Mouse (Mus musculus): Measurements from ENCODE around the gene Anapc1.
A peak's percentile ranks its signal among the peaks of the same experiment; 100 is the strongest.

Gene Anapc1

GRCm38 (mm10) chr2:128686921-128687557, at the start of gene Anapc1:
TSS of gene Anapc1 (minus strand) at chr2:128687391.
- peak; percentile 88 for DNase-seq

DNA sequence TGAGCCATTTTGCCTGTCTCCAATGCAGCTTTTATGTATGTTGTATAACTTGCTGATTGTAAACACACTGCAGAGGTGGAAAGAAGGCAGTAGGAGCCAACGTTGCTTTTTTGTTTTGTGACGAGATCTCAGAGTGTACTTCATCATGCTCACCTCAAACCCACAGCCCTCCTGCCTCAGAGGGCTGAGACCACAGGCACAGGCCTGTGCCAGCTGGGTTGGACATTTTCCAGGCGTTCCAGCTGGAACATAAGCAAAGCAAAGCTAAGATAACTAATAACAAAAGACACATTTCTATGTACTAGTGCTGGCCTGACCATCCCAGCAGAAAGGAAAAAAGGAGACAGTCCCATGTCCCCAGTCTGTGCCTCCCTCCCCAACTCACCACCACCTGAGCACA, 47.9 kb upstream of the Anapc1 start:
- no peak for DNase-seq

GRCm38 (mm10) chr2:128731951-128732350, 44.8 kb upstream of the Anapc1 start:
- no peak for DNase-seq

DNA sequence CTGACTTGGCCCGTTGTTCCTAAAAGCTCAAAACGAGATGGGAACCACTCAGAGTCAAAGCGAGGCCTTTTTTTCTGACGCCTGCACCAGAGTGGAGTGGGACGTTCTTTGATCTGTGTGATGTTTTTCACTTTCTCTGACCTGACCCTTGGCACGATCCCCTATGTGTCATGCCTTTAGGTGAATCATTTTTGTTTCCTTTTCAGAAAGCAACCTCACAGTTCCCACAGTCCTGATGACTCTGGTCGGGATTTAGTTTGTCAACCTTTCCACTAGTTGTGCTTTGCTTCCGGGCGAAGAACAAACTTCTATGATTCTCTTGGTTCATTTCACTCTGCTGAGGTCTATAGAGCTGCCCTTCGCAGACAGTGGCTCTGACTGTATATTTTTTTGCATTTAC, 44.3 kb upstream of the Anapc1 start:
- no peak for DNase-seq

DNA sequence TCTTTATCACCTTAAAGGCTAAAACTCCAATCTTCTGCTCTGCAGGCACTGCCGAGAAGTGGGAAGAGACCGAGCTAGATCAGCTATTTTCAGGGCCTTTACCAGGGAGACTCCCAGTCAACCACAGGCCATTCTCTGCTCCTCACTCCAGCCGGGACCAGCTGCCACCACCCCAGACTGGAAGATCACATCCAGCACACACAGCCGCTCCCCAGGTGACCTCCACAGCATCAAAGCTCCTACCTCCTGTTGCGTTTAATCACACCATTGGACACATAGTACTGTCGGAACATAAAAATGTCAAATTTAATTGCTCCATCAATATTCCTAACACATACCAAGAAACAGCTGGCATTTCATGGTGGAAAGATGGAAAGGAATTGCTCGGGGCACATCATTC, 42.0 kb upstream of the Anapc1 start:
- DNase-seq: no peak

DNA sequence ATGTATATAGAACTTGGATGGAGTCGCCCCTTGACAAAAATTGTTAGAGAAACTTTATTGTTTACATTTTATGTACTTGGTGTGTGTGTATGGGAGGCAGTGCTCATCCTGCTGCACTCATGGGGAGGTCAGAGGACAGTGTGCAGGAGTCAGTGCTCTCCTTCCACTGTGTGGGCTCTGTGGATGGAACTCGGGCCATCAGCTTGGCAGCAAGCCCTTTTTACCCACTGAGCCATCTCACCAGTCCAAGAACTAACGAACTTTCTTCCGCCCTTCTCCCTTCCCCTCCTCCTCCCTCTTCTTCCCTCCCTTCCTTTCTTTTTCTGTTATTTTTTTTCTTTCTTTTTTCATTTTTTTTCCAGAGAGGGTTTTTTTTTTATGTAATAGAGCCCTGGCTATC, 40.9 kb upstream of the Anapc1 start:
- DNase-seq: no peak

GRCm38 (mm10) chr2:128727552-128727951, 40.4 kb upstream of the Anapc1 start:
- no peak for DNase-seq

DNA sequence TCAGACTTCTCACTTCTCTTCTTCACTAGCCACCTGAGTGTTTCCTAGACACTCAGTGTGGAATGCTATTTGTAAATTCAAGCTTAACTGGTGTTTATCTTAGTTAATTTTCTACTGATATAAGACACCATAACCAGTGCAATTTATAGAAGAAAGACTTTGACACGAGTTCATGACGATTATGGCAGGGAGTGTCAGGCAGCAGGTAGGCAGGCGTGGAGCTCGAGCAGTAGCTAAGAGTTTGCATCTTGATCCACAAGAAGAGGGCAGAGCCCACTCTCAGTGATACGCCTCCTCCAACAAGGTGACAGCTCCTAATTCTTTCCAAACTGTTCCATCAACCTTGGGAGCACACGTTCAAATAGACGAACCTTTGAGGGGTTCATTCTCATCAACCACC, 39.4 kb upstream of the Anapc1 start:
- no peak for DNase-seq

DNA sequence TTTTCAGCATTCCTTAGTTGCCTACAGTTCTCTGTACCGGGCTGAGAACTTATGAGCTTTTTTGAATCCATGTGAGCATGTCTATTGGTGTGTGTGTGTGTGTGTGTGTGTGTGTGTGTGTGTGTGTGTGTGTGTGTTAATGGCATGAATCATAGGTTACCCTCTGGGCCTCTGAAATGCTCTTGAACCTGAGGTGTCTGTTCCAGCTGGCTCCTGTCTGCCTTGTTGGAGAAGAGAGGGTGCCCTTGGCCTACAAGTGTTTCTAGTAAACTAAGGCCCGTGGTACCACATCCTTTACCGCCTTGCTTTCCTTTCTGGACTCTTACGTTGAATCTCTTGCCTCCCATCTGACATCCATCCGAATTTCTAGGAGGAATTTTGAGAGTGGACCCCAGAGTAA, 38.9 kb upstream of the Anapc1 start:
- no peak for DNase-seq

DNA sequence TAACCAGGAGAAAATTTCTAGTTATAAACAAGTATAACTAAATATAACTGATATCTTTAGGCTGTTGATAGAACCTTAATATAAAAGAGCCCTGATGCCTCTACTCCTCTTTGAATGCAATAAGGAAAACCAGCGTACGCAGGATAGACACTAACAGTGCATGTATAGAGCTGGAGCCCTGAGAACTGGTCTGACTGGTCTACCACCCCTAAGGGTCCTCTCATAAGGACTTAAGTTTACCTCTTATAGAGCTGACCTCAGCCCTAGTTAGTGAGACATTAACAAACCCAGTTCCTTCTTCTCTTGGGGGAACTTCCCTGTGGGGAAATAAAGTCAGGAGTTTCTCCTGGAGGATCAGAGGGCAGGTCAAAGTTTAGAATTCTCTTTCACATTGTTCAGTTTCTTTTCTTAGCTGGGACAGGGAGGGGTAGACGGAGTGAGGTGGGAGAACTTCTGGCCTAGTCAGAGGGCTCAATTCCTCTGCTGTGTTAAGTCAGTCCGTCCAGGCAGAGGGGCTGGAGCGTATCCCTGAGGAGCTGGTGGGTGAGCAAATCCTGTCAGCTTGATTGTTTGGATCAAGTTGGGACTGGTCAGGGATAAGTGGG, 35.0 kb upstream of the Anapc1 start:
- DNase-seq: no peak

DNA sequence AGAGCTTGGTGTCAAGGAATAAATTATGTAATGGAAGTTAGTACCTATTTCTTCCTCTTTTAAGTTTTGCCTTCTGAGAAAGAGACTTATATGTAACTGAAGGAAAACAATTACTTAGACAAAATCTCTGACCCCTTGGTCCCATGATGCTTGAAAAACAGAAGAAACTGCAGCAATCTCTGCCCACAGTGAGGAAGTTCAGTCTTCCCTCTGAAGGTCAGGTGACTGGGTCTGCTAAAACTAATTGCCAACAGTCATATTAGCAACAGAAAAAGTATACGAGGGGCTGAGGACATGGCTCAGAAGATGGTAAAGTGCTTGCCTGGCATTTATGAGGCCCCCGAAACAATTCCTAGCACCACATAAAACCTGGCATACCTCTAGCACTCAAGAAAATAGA, 32.2 kb upstream of the Anapc1 start:
- no peak for DNase-seq

GRCm38 (mm10) chr2:128715979-128716378, 28.8 kb upstream of the Anapc1 start:
- DNase-seq: no peak

GRCm38 (mm10) chr2:128714724-128715241, 27.6 kb upstream of the Anapc1 start:
- DNase-seq: no peak

DNA sequence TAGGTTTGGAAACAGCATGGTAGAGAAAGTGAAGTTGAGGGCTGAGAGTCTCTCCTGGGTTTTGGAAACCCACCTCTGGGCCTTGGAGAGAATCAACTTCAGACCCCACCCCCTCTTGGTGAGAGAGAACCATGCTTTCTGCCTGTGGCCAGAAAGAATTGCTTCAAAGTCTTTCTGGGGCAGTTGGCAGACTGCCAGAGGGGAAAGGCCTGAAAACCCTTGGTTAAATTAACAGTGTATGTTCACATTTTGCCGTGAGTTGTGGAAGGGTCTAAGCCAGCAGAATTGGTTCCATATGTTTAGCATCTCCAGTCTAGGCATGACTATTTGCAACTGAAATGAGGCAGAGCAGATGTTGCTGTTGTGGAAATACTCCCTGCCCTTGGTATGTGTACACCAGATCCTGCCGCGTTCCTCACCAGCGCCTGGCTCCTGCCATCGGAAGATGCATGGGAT, 26.4 kb upstream of the Anapc1 start:
- DNase-seq: no peak

- no peak for DNase-seq
Observed at GRCm38 (mm10) chr2:128712940-128713339, 25.7 kb upstream of the Anapc1 start.

DNA sequence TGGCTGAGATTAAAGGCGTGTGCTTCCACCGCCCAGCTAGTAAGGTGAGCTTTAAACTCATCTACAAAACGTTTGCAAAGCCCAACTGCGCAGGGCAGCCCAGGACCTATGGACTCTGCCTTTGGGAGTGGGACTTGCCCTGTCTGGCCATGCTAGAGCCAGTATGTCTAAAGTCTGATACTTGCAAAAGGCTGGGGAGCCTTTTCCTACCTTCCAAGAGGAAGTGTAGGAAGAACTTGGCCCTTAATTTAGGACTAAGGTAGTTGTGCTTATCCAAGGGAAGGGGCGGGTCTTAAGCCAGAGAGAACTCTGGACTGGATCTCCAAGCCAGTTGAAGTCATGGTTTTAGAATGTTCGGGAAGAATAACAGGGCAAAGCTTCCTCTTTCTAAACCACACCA, 23.4 kb upstream of the Anapc1 start:
- DNase-seq: no peak

GRCm38 (mm10) chr2:128709264-128709663, 22.1 kb upstream of the Anapc1 start:
- peak; percentile 50 for DNase-seq

GRCm38 (mm10) chr2:128704474-128704873, 17.3 kb upstream of the Anapc1 start:
- no peak for DNase-seq

DNA sequence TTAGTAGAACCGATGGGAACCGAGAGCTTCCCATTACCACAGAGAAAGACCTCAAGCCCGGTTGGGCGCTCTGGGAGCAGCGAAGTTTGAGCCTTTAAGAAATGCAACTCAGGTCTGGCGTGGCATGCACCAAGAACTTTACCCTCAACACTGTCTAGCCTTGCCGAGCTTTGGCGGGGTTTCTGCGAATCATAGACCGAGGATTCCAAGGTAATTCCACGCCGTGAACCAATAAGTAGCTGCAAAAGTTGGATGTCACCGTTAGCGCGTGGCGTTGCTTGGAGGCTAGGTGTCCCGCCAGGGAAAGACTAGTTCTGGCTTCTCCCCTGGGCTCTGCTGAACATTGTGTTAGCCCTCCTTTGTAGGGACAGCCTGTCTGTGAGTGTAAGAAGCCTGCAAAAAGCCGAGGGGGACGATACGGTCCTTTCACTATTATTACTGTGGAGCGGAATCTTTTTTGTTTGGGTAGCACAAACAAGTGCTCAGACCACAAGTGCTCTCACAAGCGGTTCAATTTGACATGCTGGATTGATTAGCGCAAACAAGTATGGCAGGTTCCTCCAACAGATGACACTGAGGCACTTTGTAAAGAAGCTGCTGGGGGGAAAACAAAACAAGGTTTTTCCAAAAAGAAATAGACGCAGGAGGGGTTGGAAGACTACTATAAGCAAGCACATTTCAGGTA, 12.2 kb upstream of the Anapc1 start:
- no peak for DNase-seq

DNA sequence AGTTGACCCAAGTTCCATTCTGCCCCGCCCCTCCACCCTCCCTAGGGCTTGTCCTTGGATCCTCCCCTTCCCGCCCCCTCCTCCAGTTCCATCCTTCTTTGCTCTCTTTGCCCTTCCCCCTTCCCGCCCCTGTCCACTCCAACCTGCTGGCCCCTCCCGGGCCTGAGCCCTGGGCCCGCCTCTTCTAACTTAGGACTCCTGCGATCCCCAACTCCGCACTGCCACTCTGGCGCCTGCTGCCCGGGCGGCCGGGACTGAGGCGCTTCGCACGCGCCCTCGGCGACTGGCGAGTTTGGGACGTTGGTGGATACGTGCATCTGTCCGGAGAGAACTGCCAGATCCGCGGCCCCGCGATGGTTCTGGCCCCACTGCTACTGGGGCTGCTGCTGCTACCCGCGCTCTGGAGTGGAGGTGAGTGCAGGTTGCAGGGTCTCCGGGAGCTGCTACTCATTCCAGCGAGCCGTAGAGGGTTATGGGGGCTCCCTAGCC, 11.5 kb upstream of the Anapc1 start, which contains the start of gene Mertk:
Gene Mertk, plus strand, starts transcription at position 264 of the 489 bp plus-strand sequence.
- peak; percentile 91 for DNase-seq

DNA sequence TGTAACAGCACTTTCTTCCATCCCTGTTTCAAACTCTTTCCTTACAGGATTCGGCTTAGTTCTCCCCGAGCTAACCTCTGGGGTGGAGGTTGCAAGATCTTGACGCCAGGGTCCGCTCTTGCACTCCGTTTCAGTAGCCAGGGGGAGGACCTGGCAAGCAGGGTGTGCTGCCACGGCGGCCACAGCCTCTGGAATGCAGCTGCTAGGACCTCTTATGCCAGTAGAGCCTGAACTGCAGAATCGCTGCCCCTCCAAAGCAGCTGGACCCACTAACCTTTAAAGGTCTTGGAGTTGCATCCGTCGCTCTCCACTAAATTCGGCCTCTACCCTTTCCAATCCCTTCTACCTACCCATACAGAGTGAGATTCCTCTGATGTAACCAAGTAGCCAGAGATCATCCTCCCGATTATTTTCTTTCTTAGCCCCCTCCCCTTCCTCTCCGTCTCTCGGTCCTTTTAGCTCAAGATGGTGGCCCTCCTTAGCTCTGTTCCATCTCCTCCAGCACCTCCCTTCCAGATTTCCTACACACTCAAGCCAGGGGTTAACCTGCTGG, 11.0 kb upstream of the Anapc1 start:
- DNase-seq: peak; percentile 81

DNA sequence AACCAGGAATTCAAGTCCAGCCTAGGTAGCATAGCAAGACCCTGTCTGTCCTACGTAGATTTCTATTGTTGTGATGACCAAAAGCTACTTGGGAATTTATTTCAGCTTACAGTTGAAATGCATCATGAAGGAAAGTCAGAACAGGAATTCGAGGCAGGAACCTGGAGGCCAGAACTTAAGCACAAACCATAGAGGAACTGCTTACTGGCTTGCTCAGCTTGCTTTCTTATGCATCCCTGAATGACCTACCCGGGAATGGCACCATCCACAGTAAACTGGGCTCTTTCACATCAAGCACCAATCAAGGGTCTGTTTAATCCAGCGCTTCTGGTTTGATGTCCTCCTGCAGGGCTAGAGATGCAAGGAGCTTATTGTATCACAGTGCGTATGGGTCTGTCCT, 10.4 kb upstream of the Anapc1 start:
- DNase-seq: no peak

DNA sequence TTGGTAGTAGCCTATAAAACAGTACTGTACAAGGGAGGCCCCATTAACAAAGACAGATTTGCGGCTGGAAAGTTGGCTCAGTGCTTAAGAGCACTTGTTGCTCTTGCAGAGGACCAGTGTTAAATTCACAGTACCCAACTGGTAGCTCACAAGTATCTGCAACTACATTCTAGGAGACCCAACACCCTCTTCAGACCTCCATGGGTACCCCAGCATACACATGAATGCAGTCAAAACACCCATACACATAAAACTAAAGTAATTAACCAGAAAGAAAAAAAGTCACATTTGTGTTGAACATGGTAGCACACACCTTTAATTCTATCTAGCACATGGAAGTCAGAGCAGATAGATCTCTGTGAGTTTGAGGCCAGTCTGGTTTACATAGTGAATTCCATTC, 9.9 kb upstream of the Anapc1 start:
- no peak for DNase-seq

GRCm38 (mm10) chr2:128696426-128696825, 9.2 kb upstream of the Anapc1 start:
- DNase-seq: no peak
